Mouse (Mus musculus): ENCODE data around the gene Mettl5. TPM values are rescaled to one million over a fixed set of nuclear protein-coding genes. Genes with fewer than 3 reads are reported as not detected.
"Not testable (repeated sequence)": the region's sequence is repeated elsewhere in the genome, so short reads cannot be mapped to it uniquely, and the experiment has no call there.

The Mettl5 gene
- polyA plus RNA-seq (2015; fragmentation: Nextera tagmentation; extraction: Ambion mirVana): 30.3 and 34.6 TPM in 2 replicates

- peak within 1 kb of the TSS; percentile 61 for H3K4me3 ChIP-seq (replicated peaks)
- no peaks in the 10 kb centered on the region for H3K9me3 ChIP-seq (replicated peaks)
- H3K27ac ChIP-seq (replicated peaks): peak within 1 kb of the TSS; percentile 75
- peak; percentile 94 for ATAC-seq (ENCODE audit: low FRiP score)
- peaks cover 8% of the 10 kb centered on the region for H3K4me1 ChIP-seq
- H3K9ac ChIP-seq (replicated peaks): peak within 1 kb of the TSS; percentile 59
- 2% methylated on average over 45 of the region's 45 CpGs for WGBS
- H3K4me2 ChIP-seq: peak within 1 kb of the TSS; percentile 59
- H3K36me3 ChIP-seq: no peaks in the 10 kb centered on the region
- H3K27me3 ChIP-seq (replicated peaks): no peaks in the 10 kb centered on the region
These were observed at the start of gene Mettl5 for GRCm38 (mm10) chr2:69885451-69886305. Mettl5 (minus strand) TSS chr2:69885615.

GRCm38 (mm10) chr2:69924943-69925342 is 39.5 kb upstream of the Mettl5 start:
- H3K36me3 ChIP-seq: peaks cover 35% of the 10 kb centered on the region
- no peak overlapping the region for H3K4me2 ChIP-seq
- no peak for ATAC-seq (ENCODE audit: low FRiP score)
- no peaks in the 10 kb centered on the region for H3K4me1 ChIP-seq
- H3K9me3 ChIP-seq (replicated peaks): no peaks in the 10 kb centered on the region
- H3K4me3 ChIP-seq (replicated peaks): no peak overlapping the region
- no peak overlapping the region for H3K27ac ChIP-seq (replicated peaks)
- 72% methylated on average over 3 of the region's 3 CpGs for WGBS
- H3K27me3 ChIP-seq (replicated peaks): no peaks in the 10 kb centered on the region
- H3K9ac ChIP-seq (replicated peaks): no peak overlapping the region

GRCm38 (mm10) chr2:69917301-69917700 is 31.9 kb upstream of the Mettl5 start:
- no peak for ATAC-seq (ENCODE audit: low FRiP score)

GRCm38 (mm10) chr2:69912801-69913200 is 27.4 kb upstream of the Mettl5 start:
- ATAC-seq (ENCODE audit: low FRiP score): no peak
- Histone ChIP-seq H3K9me3 (replicated peaks) (no peaks in the 10 kb centered on the region), H3K4me3 (replicated peaks) (no peak overlapping the region), H3K27ac (replicated peaks) (no peak overlapping the region), H3K9ac (replicated peaks) (no peak overlapping the region), H3K36me3 (peaks cover 12% of the 10 kb centered on the region; the same call in 1 of the 2 replicates), H3K4me2 (no peak overlapping the region), H3K27me3 (replicated peaks) (no peaks in the 10 kb centered on the region), H3K4me1 (no peaks in the 10 kb centered on the region)
- WGBS: 29% methylated on average over 2 of the region's 2 CpGs

More at GRCm38 (mm10) chr2:69917301-69917700, 31.9 kb upstream of the Mettl5 start:
- H3K27ac ChIP-seq (replicated peaks): no peak overlapping the region
- H3K4me1 ChIP-seq: no peaks in the 10 kb centered on the region
- H3K27me3 ChIP-seq (replicated peaks): no peaks in the 10 kb centered on the region
- H3K4me3 ChIP-seq (replicated peaks): no peak overlapping the region
- no peak overlapping the region for H3K9ac ChIP-seq (replicated peaks)
- WGBS: 96% methylated on average over 3 of the region's 3 CpGs
- H3K36me3 ChIP-seq: peaks cover 27% of the 10 kb centered on the region
- H3K9me3 ChIP-seq (replicated peaks): no peaks in the 10 kb centered on the region
- no peak overlapping the region for H3K4me2 ChIP-seq

- H3K9me3 ChIP-seq (replicated peaks); H3K36me3 ChIP-seq; H3K9ac ChIP-seq (replicated peaks); H3K4me3 ChIP-seq (replicated peaks); ATAC-seq (ENCODE audit: low FRiP score); H3K4me2 ChIP-seq; H3K4me1 ChIP-seq; H3K27me3 ChIP-seq (replicated peaks); H3K27ac ChIP-seq (replicated peaks): not testable (repeated sequence)
- 92% methylated on average over 4 of the region's 4 CpGs for WGBS
These were observed 22.0 kb upstream of the Mettl5 start for GRCm38 (mm10) chr2:69907394-69907793.

GRCm38 (mm10) chr2:69903541-69903940 is 18.1 kb upstream of the Mettl5 start:
- ATAC-seq (ENCODE audit: low FRiP score): no peak
- Histone ChIP-seq H3K4me2 (no peak overlapping the region), H3K4me1 (peaks cover 15% of the 10 kb centered on the region), H3K9me3 (replicated peaks) (no peaks in the 10 kb centered on the region), H3K27me3 (replicated peaks) (no peaks in the 10 kb centered on the region), H3K27ac (replicated peaks) (no peak overlapping the region), H3K36me3 (no peaks in the 10 kb centered on the region), H3K4me3 (replicated peaks) (no peak overlapping the region), H3K9ac (replicated peaks) (no peak overlapping the region)
- WGBS: 93% methylated on average over 3 of the region's 3 CpGs

- peak overlapping the region; percentile 98 for H3K4me3 ChIP-seq (replicated peaks)
- peak overlapping the region; percentile 79 for H3K4me2 ChIP-seq
- peak; percentile 76 for ATAC-seq (ENCODE audit: low FRiP score)
- H3K9me3 ChIP-seq (replicated peaks): no peaks in the 10 kb centered on the region
- no peaks in the 10 kb centered on the region for H3K27me3 ChIP-seq (replicated peaks)
- peak overlapping the region; percentile 99 for H3K9ac ChIP-seq (replicated peaks)
- under 1% methylated on average over 55 of the region's 55 CpGs for WGBS
- peaks cover 20% of the 10 kb centered on the region for H3K4me1 ChIP-seq
- no peaks in the 10 kb centered on the region for H3K36me3 ChIP-seq
- peak overlapping the region; percentile 93 for H3K27ac ChIP-seq (replicated peaks)
These were observed 12.5 kb upstream of the Mettl5 start for GRCm38 (mm10) chr2:69897618-69898575.

GRCm38 (mm10) chr2:69897039-69897617 is 11.7 kb upstream of the Mettl5 start, which contains the start of gene Ubr3:
Ubr3 (plus strand) TSS chr2:69897246.
- no peaks in the 10 kb centered on the region for H3K9me3 ChIP-seq (replicated peaks)
- under 1% methylated on average over 64 of the region's 65 CpGs for WGBS
- peak; percentile 98 for ATAC-seq (ENCODE audit: low FRiP score)
- peak within 1 kb of the TSS; percentile 93 for H3K27ac ChIP-seq (replicated peaks)
- H3K36me3 ChIP-seq: no peaks in the 10 kb centered on the region
- H3K27me3 ChIP-seq (replicated peaks): no peaks in the 10 kb centered on the region
- peak within 1 kb of the TSS; percentile 79 for H3K4me2 ChIP-seq
- peak within 1 kb of the TSS; percentile 98 for H3K4me3 ChIP-seq (replicated peaks)
- peaks cover 20% of the 10 kb centered on the region for H3K4me1 ChIP-seq
- peak within 1 kb of the TSS; percentile 99 for H3K9ac ChIP-seq (replicated peaks)

GRCm38 (mm10) chr2:69896224-69896581 is 10.8 kb upstream of the Mettl5 start:
- ATAC-seq (ENCODE audit: low FRiP score): no peak
- WGBS: 96% methylated on average over 4 of the region's 4 CpGs
- Histone ChIP-seq H3K4me1 (peaks cover 20% of the 10 kb centered on the region), H3K9me3 (replicated peaks) (no peaks in the 10 kb centered on the region), H3K36me3 (no peaks in the 10 kb centered on the region), H3K4me2 (no peak overlapping the region), H3K27ac (replicated peaks) (no peak overlapping the region), H3K27me3 (replicated peaks) (no peaks in the 10 kb centered on the region), H3K4me3 (replicated peaks) (no peak overlapping the region), H3K9ac (replicated peaks) (no peak overlapping the region)

- no peaks in the 10 kb centered on the region for H3K27me3 ChIP-seq (replicated peaks)
- no peak overlapping the region for H3K9ac ChIP-seq (replicated peaks)
- no peak overlapping the region for H3K4me3 ChIP-seq (replicated peaks)
- H3K27ac ChIP-seq (replicated peaks): no peak overlapping the region
- no peaks in the 10 kb centered on the region for H3K36me3 ChIP-seq
- H3K4me1 ChIP-seq: peaks cover 20% of the 10 kb centered on the region
- no peak for ATAC-seq (ENCODE audit: low FRiP score)
- H3K4me2 ChIP-seq: no peak overlapping the region
- no peaks in the 10 kb centered on the region for H3K9me3 ChIP-seq (replicated peaks)
- WGBS: 62% methylated on average over 14 of the region's 14 CpGs
These were observed 10.2 kb upstream of the Mettl5 start for GRCm38 (mm10) chr2:69895502-69896223.

GRCm38 (mm10) chr2:69893891-69894290 is 8.5 kb upstream of the Mettl5 start:
- Histone ChIP-seq H3K4me3 (replicated peaks) (no peak overlapping the region), H3K4me2 (no peak overlapping the region), H3K9ac (replicated peaks) (no peak overlapping the region), H3K9me3 (replicated peaks) (no peaks in the 10 kb centered on the region), H3K4me1 (peaks cover 9% of the 10 kb centered on the region), H3K36me3 (no peaks in the 10 kb centered on the region), H3K27me3 (replicated peaks) (no peaks in the 10 kb centered on the region), H3K27ac (replicated peaks) (no peak overlapping the region)
- no peak for ATAC-seq (ENCODE audit: low FRiP score)
- WGBS: 89% methylated on average over 5 of the region's 5 CpGs
